In the genomic region with DNA sequence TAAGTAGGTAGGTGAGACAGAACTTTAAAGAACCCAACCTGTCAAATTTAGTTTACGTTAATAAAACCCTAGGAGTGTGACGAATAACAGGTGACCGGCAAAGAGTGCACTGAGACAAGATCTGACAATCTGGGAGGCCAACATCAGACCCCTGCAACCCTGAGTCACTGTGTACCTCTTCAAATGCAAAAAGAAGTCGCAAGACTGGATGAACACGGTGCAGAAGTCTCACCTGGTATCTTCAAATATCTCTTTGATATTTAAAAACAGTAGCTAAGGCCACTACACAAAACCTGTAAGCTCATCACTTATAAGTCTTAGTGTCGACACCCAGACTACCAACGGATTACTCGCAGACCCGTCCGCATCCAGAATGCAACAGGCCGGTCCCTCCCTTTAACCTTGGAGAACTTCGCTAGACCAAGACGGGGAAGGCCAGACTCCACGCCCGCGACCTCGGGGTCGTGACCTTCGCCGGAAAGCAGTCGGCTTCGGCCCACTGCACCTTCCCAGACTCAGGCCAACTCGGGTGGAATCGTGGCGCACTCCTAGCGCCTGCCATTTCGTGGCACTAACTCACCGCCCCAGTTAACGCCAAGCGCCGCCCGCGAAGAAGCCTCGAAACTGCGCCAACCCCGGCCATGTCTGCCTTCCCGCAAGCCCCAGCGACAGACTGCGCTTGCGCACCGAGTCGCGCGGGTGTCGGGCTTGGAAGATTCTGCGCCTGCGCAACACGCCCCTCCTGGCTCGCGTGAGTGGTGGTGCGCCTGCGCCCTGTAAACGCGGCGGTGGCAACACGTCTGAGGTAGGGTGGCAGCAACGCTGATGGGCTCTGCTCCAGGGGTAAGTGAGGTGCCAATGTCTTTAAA, we compare ENCODE assay signal across 8 mouse cellular contexts. TPM values are rescaled to one million over a fixed set of nuclear protein-coding genes. Genes with fewer than 3 reads are reported as not detected.
DNase-seq lines count a peak whose midpoint lies in the region; ATAC-seq lines count a peak whose summit lies in the region.

A gene (minus strand): TSS at position 715 of the 869 bp plus-strand sequence.
A gene (plus strand): TSS at position 744 of the 869 bp plus-strand sequence.

- peak; percentile 98 for DNase-seq in adipocyte (ENCODE audit: low spot score)
- peak; percentile 99 for DNase-seq in embryo, embryonic 10 days (ENCODE audit: low spot score)
- peak; percentile 96 for DNase-seq in gastrocnemius, postnatal 14 days
- peak; percentile 93 to 98 for DNase-seq in left cerebral cortex, postnatal 10 days (ENCODE audit: extremely low spot score in 1 of 2, low spot score in 2 of 2)
- DNase-seq in right cerebral cortex, postnatal 25 days, result peak; percentile 94
- peak; percentile 93 to 95 for DNase-seq in urinary bladder, postnatal 4 days (ENCODE audit: low spot score in 2 of 2)

- intact Hi-C loops in gastrocnemius, postnatal 14 days (cut with DNase I; ENCODE audit: low total_unique reads), result no loop called here
- intact Hi-C loops in left cerebral cortex, postnatal 10 days (cut with DNase I), result loop anchor here (10.0 kb wide), 1 partner anchor 505 kb away; no protein-coding TSS in a partner anchor

- ATAC-seq in inflammation-experienced regulatory T-cells, adult 6 months, result peak; percentile 92
- ATAC-seq in megakaryocyte-erythroid progenitor cell, adult 5-6 weeks (replicated peaks; ENCODE audit: low FRiP score, low TSS enrichment, poor library complexity, severe bottlenecking), result peak; percentile 98

RNA-seq across cellular contexts. Expression of the first gene that starts in this region (rescaled TPM):
- 100 to 1,000 TPM; 505 to 626 TPM for total RNA-seq in gastrocnemius, postnatal 14 days (2021)
- 100 to 1,000 TPM; 264 to 339 (median 292) TPM for polyA plus RNA-seq in inflammation-experienced regulatory T-cells, adult 6 months (2017; shearing (Covaris generic))
- total RNA-seq in left cerebral cortex, postnatal 10 days (2021), result 100 to 1,000 TPM; 225 to 226 TPM
- 173 and 209 TPM in 2 replicates for total RNA-seq in megakaryocyte-erythroid progenitor cell, adult 5-6 weeks (2014; fragmentation: Nextera tagmentation)
- 330 and 537 TPM in 2 replicates for total RNA-seq in megakaryocyte-erythroid progenitor cell, adult 5-6 weeks (2017)

RNA-seq across cellular contexts. Expression of the second gene that starts in this region (rescaled TPM):
- total RNA-seq in gastrocnemius, postnatal 14 days (2021), result 10 to 100 TPM; 37.0 to 43.6 TPM
- polyA plus RNA-seq in inflammation-experienced regulatory T-cells, adult 6 months (2017; shearing (Covaris generic)), result 10 to 100 TPM; 39.0 to 40.3 (median 39.1) TPM
- total RNA-seq in left cerebral cortex, postnatal 10 days (2021), result 10 to 100 TPM; 59.8 to 60.5 TPM
- total RNA-seq in megakaryocyte-erythroid progenitor cell, adult 5-6 weeks (2014; fragmentation: Nextera tagmentation), result 21.0 and 28.1 TPM in 2 replicates
- total RNA-seq in megakaryocyte-erythroid progenitor cell, adult 5-6 weeks (2017), result 41.0 and 71.2 TPM in 2 replicates

Comparison
In these comparisons a context has a peak if more than half of its experiments do, and no peak if none do; other contexts are left out.
1. Peak in every context shown above with its lines: DNase-seq and ATAC-seq.